Mouse (Mus musculus) forebrain, embryonic 13.5 days (tissue): ENCODE data around the gene Tmem59. TPM values are rescaled to one million over a fixed set of nuclear protein-coding genes. Genes with fewer than 3 reads are reported as not detected.

ENCODE experiments used
- ATAC-seq: fragments of 200-750 bp; cut with Nextera tagmentation; 2 replicates; pipeline ENCODE4 v1.8.0; 2017
- H3K27ac ChIP-seq: fragments of 300-500 bp; sonication (generic); 2 replicates; pipeline ENCODE4 v1.5.1; 2015; ENCODE audit warnings: inconsistent platforms, mild to moderate bottlenecking, moderate library complexity
- H3K27me3 ChIP-seq: fragments of 300-500 bp; sonication (generic); 2 replicates; pipeline ENCODE4 v1.6.1; 2015; ENCODE audit warnings: mild to moderate bottlenecking, inconsistent platforms
- H3K36me3 ChIP-seq: fragments of 300-500 bp; sonication (generic); 2 replicates; pipeline ENCODE4 v1.6.1; 2015; ENCODE audit warnings: mild to moderate bottlenecking, inconsistent platforms; ENCODE audit not compliant: poor library complexity, severe bottlenecking
- H3K4me1 ChIP-seq: fragments of 300-500 bp; sonication (generic); 2 replicates; pipeline ENCODE4 v1.6.1; 2015; ENCODE audit warnings: inconsistent platforms
- H3K4me2 ChIP-seq: fragments of 300-500 bp; sonication (generic); 2 replicates; pipeline ENCODE4 v1.6.1; 2015; ENCODE audit warnings: inconsistent platforms, mild to moderate bottlenecking, moderate library complexity
- H3K4me3 ChIP-seq: fragments of 300-500 bp; sonication (generic); 2 replicates; pipeline ENCODE4 v1.5.1; 2015; ENCODE audit warnings: mild to moderate bottlenecking, inconsistent platforms
- H3K9ac ChIP-seq: fragments of 300-500 bp; sonication (generic); 2 replicates; pipeline ENCODE4 v1.6.1; 2015; ENCODE audit warnings: mild to moderate bottlenecking, inconsistent platforms
- H3K9me3 ChIP-seq: fragments of 300-500 bp; sonication (generic); replicated peaks from 2 replicates; pipeline ENCODE4 v1.6.1; 2016; ENCODE audit warnings: inconsistent platforms
- WGBS: fragments of 180-500 bp; shearing (Covaris S2); methylation state at CpG from one replicate; pipeline ENCODE4 v1.1.7; 2015; 5-methylcytosine and 5-hydroxymethylcytosine counted together
- polyA plus RNA-seq: library from polyadenylated mRNA; unstranded; fragments of >200 nt; fragmentation: Nextera tagmentation; extraction: Ambion mirVana; gene quantifications from 2 replicates; pipeline ENCODE4 v1.2.1, GENCODE M21; 2015

The Tmem59 gene
- 335 and 337 TPM in 2 replicates for polyA plus RNA-seq

DNA sequence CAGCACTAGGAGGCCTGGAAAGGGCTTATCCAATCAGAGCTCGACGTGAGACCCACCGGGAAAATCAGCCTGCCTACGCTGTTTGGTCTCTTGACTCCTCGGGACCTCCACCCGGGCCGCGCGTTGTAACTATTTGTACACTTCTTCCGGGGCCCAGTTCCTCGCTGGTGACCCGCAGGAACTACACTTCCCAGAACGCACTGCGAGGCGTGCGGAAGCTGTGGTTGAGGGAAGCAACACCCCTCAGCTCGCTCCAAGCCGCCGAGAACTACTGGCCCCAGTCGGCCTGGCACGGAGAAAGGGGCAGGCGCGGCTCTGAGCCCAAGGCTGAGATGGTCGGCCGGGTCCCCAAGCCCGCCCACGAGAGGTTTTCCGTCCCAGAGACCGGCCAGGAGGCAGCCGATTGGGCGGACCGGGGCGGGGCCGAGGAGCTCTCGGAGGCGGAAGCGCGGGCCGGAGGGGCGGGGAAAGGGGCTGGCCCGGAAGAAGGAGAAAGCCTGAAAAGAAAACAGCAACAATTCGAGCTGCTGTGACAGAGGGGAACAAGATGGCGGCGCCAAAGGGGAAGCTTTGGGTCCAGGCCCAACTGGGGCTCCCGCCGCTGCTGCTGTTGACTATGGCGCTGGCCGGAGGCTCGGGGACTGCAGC lies at the start of gene Tmem59:
TSS of gene Tmem59 (plus strand) at position 218 of the 648 bp plus-strand sequence.
- Histone ChIP-seq H3K4me1 (peaks cover 44% of the 10 kb centered on the region), H3K27ac (peak within 1 kb of the TSS; percentile 99), H3K27me3 (no peaks in the 10 kb centered on the region), H3K9ac (peak within 1 kb of the TSS; percentile 93), H3K9me3 (no peaks in the 10 kb centered on the region), H3K4me3 (peak within 1 kb of the TSS; percentile 79), H3K4me2 (peak within 1 kb of the TSS; percentile 63), H3K36me3 (peaks cover 19% of the 10 kb centered on the region)
- ATAC-seq: peak; percentile 96
- WGBS: under 1% methylated on average over 49 of the region's 49 CpGs

DNA sequence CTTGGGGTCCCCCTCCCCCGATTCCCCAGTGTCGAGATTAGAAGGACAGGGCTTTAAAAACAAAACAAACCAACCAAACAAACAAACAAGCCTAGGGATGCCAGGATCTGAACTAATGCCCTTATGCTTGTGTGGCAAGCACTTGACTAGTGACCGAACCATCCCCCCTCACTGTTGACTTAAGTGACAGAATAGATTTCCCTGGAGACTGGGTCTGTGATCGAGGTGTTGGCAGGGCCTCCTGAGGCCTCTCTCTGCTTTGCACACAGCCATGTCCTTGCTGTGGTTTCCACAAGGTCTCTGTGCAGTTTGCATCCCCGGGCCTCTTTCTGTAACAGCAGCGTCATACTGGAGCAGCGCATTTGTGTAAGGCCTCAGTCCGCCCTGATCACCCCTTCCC lies 48.8 kb upstream of the Tmem59 start:
- Histone ChIP-seq H3K36me3 (no peaks in the 10 kb centered on the region), H3K27ac (no peak overlapping the region), H3K4me2 (no peak overlapping the region), H3K9me3 (no peaks in the 10 kb centered on the region), H3K4me1 (peaks cover 36% of the 10 kb centered on the region), H3K4me3 (no peak overlapping the region), H3K27me3 (no peaks in the 10 kb centered on the region; the same call in 1 of the 2 replicates), H3K9ac (no peak overlapping the region)
- WGBS: 78% methylated on average over 8 of the region's 8 CpGs
- no peak for ATAC-seq

DNA sequence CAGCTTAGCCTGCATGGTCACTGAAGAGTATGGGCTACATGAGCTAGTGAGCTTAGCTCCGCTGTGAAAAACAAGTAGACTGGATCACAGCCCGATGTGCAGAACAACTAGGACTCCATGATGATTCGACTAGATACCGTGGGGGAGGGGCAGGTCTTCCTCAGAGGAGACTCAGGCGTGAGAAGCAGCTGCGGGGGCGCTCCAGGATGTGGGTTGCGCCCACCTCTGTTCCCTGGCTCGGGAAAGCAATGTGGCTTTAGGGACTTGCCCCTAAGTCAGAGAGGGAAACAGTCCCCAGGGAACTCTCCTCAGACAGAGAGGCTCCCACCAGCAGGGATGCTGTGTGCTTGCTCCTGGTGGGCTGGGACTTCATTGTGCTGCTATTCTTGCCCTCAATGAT lies 47.7 kb upstream of the Tmem59 start:
- Histone ChIP-seq H3K27me3 (no peaks in the 10 kb centered on the region; the same call in 1 of the 2 replicates), H3K4me2 (no peak overlapping the region), H3K36me3 (no peaks in the 10 kb centered on the region), H3K27ac (no peak overlapping the region), H3K9ac (no peak overlapping the region), H3K9me3 (no peaks in the 10 kb centered on the region), H3K4me1 (peaks cover 40% of the 10 kb centered on the region), H3K4me3 (no peak overlapping the region)
- 21% methylated on average over 9 of the region's 9 CpGs for WGBS
- no peak for ATAC-seq

DNA sequence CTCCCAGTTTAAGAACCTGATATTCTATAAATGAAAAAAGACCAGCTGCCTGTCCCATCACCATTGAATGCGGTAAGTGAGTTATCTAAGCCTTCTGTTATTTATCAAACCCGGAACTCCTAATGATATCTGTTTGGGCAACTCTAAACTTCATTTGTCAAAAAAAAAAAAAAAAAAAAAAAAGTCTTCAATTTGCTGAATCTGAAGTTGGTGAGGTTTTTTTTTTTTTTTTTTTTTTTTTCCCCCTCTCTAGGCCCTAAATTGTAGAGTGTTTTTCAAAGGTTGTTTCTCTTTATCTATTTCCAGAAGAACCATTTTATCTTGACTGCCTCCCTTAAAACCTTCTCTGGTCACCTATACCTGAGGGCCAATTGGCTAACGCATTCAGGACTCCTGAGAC lies 43.3 kb upstream of the Tmem59 start:
- Histone ChIP-seq H3K27ac (no peak overlapping the region), H3K9me3 (no peaks in the 10 kb centered on the region), H3K27me3 (no peaks in the 10 kb centered on the region), H3K36me3 (no peaks in the 10 kb centered on the region), H3K9ac (no peak overlapping the region), H3K4me3 (no peak overlapping the region), H3K4me2 (no peak overlapping the region), H3K4me1 (peaks cover 54% of the 10 kb centered on the region)
- 90% methylated on average over 3 of the region's 3 CpGs for WGBS
- ATAC-seq: no peak

DNA sequence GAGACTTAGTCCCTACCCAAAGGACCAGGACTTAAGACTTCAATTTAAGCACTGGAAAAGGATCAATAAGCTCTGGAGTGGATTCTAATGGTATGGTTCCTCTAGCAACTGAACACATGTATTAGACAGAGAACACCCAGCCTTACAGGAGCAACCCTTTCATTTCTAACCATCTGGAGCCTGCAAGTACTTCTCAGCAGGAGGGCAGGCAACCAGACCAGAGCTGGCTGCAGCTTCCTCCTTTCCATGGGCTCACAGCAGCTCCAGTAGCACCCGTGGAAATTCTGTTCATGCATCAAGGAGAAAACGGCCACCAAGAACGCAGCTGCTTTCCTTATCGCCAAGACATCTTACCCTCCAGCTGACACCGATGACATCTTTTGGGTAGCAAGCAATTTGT lies 42.5 kb upstream of the Tmem59 start:
- Histone ChIP-seq H3K36me3 (no peaks in the 10 kb centered on the region), H3K9me3 (no peaks in the 10 kb centered on the region), H3K27me3 (no peaks in the 10 kb centered on the region), H3K4me2 (no peak overlapping the region), H3K4me3 (no peak overlapping the region), H3K4me1 (peaks cover 57% of the 10 kb centered on the region), H3K9ac (no peak overlapping the region), H3K27ac (no peak overlapping the region)
- no peak for ATAC-seq
- WGBS: 88% methylated on average over 5 of the region's 5 CpGs

DNA sequence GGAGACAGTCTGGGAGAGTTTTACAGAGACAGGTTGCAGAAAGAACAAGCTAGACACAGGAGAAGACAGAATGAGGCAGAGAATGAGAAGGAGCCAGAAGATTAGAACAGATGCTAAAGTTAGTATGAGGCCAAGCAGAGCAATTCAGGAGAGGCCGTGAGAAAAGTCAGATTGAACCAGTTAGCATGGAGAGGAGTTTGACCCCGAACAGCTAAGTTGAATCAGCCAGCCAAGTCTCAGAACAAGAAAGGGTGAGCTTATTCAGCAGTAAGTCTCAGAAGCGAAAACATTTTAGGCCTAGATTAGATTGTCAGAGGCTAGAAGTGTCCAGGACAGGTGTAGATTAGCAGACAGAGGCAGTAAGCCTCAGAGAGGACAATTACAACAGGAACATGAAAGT lies 41.7 kb upstream of the Tmem59 start:
- peaks cover 61% of the 10 kb centered on the region for H3K4me1 ChIP-seq

DNA sequence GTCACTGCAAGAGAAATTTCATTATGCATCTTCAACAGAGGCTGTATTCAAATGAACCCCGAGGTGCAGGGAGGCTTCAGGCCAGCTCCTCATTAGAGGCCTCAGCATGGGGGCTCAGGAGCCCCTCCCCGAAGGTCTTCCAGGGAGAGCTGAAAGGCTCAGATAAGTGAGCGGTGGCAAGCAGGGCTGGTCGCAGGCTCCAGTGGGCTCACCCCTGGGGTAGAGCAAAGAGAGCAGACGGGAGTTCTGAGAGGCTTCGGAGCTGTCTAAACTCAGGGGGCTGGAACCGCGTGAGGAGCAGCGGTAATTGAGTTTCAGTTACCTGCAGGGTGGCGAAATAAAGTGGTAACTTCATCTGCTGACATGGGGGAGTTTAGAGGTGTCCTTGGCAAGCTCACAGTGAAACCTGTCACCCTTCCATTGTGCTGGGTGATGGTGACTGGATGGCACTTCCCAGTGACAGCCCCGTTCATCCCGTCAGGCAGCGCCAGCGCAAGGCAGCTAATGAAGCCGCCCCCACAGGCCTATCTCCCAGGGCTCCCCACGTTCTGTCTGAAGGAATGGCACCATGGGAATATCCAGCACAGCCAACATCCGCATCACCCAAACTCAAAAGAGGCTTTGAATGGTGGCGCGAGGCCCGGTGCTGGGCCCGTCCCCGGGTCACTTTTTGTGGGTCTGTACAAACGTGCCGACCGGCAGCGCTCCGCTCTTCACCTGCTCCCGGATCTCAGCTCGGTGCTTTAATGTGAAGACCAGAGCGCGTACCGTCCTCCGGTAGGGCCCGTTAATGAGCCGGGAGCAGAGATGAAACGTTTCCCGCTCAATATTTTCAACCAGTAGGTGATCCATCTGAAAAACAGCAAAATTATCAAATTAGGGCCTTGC lies 39.0 kb upstream of the Tmem59 start:
- H3K4me1 ChIP-seq: peaks cover 66% of the 10 kb centered on the region
- H3K4me2 ChIP-seq: peak overlapping the region; percentile 44

More for the DNA sequence above, 41.7 kb upstream of the Tmem59 start:
- 61% methylated on average over 3 of the region's 3 CpGs for WGBS
- ATAC-seq: no peak
- H3K36me3 ChIP-seq: no peaks in the 10 kb centered on the region
- H3K27me3 ChIP-seq: no peaks in the 10 kb centered on the region
- no peak overlapping the region for H3K4me3 ChIP-seq
- no peak overlapping the region for H3K27ac ChIP-seq
- H3K9me3 ChIP-seq: no peaks in the 10 kb centered on the region
- no peak overlapping the region for H3K4me2 ChIP-seq
- H3K9ac ChIP-seq: no peak overlapping the region

DNA sequence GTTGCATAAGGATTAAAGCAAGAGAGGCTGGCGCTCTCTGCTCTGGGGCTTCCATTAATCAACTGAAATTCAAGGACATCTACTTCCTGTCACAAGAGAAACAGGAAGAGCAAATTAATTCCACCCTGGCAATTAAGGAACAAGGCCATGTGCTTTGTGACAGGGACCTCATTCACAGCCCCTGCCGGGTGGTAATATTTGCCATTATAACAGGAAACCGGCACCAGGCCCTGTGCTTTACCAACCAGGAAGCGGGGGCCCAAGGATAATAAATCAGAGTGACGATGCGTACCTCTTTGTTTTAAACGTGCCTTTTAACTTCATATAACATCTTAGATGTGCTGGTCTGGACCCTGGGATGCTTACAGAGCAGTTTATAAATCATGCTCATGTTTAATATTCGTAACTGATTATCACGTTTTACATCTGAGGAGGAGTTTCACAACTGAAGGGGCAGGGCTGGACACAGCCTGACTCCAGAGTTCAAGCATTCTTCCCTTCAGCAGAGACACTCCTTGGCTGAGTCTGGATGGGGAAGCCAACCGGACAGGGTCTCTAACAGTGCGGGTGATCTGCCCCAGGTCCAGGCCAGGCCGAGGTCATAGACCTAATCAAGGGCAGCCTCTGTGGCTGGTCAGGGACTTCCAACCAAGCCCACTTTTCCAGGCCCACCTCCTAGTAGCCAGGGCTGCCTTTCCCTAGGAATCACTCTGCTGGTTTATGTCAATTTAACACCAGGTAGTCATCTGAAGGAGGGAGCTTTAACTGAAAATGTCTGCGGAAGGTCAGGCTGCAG lies 38.2 kb upstream of the Tmem59 start:
- ATAC-seq: peak; percentile 30; the same call in 1 of the 2 replicates
- Histone ChIP-seq H3K4me3 (no peak overlapping the region), H3K9ac (peak overlapping the region; percentile 49)

More for the DNA sequence above, 39.0 kb upstream of the Tmem59 start:
- 0 out of 2 replicates have a peak, but pooled peaks cover 5% of the 10 kb centered on the region for H3K36me3 ChIP-seq
- no peaks in the 10 kb centered on the region for H3K27me3 ChIP-seq
- 12% methylated on average over 37 of the region's 37 CpGs for WGBS
- H3K4me3 ChIP-seq: no peak overlapping the region
- H3K27ac ChIP-seq: peak overlapping the region; percentile 55
- H3K9me3 ChIP-seq: no peaks in the 10 kb centered on the region
- H3K9ac ChIP-seq: peak overlapping the region; percentile 40; the same call in 1 of the 2 replicates
- ATAC-seq: peak; percentile 72

DNA sequence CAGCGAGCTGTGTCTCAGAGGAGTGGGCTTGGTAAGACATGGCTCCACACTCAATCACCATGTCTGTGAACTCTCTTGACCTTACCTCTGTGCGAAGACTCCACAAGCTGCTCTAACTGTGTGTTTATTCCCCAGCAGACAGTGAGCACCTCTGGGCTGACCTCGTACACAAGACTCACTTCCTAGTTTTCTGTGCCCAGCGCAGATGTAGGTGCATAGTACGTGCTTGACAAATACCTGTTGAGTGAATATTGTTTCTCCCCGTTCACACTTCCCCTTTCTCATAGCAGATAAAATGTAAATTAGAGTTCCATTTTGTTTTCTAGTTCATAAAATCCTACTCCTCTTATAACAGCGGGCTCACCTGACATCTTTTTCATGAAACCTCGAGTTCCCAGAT lies 34.7 kb upstream of the Tmem59 start:
- peaks cover 39% of the 10 kb centered on the region for H3K4me1 ChIP-seq
- H3K27ac ChIP-seq: no peak overlapping the region
- H3K4me3 ChIP-seq: no peak overlapping the region
- WGBS: 93% methylated on average over 8 of the region's 8 CpGs
- H3K9ac ChIP-seq: no peak overlapping the region
- H3K36me3 ChIP-seq: peaks cover 22% of the 10 kb centered on the region
- no peaks in the 10 kb centered on the region for H3K27me3 ChIP-seq
- ATAC-seq: no peak
- no peak overlapping the region for H3K4me2 ChIP-seq
- H3K9me3 ChIP-seq: no peaks in the 10 kb centered on the region

More for the DNA sequence above, 38.2 kb upstream of the Tmem59 start:
- Histone ChIP-seq H3K36me3 (0 out of 2 replicates have a peak, but pooled peaks cover 5% of the 10 kb centered on the region), H3K4me2 (peak overlapping the region; percentile 44), H3K27ac (peak overlapping the region; percentile 55), H3K9me3 (no peaks in the 10 kb centered on the region), H3K27me3 (no peaks in the 10 kb centered on the region), H3K4me1 (peaks cover 70% of the 10 kb centered on the region)
- WGBS: 42% methylated on average over 13 of the region's 13 CpGs

DNA sequence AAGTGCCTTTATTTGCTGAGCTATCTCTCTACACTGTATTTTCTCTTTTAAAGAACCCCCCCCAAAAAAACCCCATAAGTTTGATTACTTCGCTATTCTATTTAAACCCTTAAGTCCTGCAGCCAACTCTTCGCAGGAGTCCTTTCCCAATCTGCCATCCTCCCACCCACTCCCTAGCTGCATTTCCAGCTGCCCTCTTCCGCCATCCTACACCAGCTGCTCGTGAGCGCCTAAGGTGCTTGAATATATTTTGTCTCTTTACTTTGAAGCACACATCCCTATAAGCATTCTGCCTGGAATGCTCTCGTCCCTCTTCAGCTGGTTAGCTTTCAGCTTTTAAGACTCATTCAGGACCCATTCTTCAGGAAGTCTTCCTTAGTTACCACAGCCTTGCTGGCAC lies 27.2 kb upstream of the Tmem59 start:
- Histone ChIP-seq H3K36me3 (peaks cover 39% of the 10 kb centered on the region), H3K4me3 (no peak overlapping the region), H3K9me3 (no peaks in the 10 kb centered on the region), H3K27ac (no peak overlapping the region), H3K4me2 (no peak overlapping the region), H3K4me1 (no peaks in the 10 kb centered on the region), H3K9ac (no peak overlapping the region), H3K27me3 (no peaks in the 10 kb centered on the region)
- WGBS: 89% methylated on average over 6 of the region's 6 CpGs
- no peak for ATAC-seq

DNA sequence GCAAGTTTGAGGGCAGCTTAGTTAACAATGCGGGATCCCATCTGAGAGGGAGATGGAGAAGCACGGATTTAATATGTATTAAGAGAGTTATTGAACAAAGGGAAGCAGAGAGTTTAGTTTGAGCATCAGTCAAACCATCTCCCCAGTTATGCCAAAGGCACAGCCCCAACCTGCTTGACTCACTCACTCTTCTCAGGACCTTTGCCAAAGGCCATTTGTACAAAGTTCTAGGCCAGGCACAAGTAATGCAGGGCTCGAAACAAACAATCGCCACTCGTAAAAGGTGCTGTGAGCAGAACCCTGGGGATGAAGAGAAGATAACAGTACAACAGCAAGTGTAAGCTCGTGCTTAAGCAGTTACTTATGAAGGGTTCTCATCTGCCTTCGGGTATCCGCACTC lies 25.6 kb upstream of the Tmem59 start:
- Histone ChIP-seq H3K27me3 (no peaks in the 10 kb centered on the region), H3K4me3 (no peak overlapping the region), H3K4me2 (no peak overlapping the region), H3K4me1 (no peaks in the 10 kb centered on the region), H3K9ac (no peak overlapping the region), H3K9me3 (no peaks in the 10 kb centered on the region), H3K27ac (no peak overlapping the region), H3K36me3 (peaks cover 37% of the 10 kb centered on the region)
- no peak for ATAC-seq
- WGBS: 89% methylated on average over 8 of the region's 8 CpGs
